Mouse (Mus musculus): ENCODE measurements around the gene Gnaz. TPM values are rescaled to one million over a fixed set of nuclear protein-coding genes. Genes with fewer than 3 reads are reported as not detected.
A peak's percentile ranks its signal among the peaks of the same experiment; 100 is the strongest.

Gene Gnaz
- total and polyA plus RNA-seq, 3 experiments, result 0.80 to 1.3 (median 1.0) TPM

DNA sequence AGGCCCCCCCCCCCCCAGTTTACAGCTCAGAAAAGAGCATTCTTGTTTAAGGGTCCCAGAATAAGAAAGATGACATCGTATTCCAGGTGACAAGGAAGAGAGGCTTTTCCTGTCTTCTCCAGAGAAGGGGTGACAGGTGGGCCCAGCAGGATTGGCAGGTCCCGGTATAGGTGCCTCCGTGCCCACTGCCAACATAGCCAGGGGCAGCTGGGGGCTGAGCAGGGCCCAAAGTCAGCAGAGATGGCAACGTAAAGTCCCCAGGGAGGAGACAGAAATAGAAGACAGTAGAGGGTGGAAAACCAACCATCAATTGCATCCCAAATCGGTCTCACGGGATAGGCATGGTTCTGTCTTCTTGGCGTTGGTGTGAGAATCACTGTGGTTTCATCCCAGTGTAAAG, 81.7 kb downstream of the Gnaz start:
- Histone ChIP-seq H3K4me1 (ENCODE audit: control insufficient read depth, insufficient read depth, low read length) (no peaks in the 10 kb centered on the region), H3K36me3 (ENCODE audit: control insufficient read depth, insufficient read depth, low read length) (no peaks in the 10 kb centered on the region), H3K27ac (no peak overlapping the region), H3K27me3 (ENCODE audit: control insufficient read depth, insufficient read depth, low read length) (no peaks in the 10 kb centered on the region), H3K9ac (ENCODE audit: low read depth, low read length) (no peak overlapping the region), H3K4me3 (no peak overlapping the region), H3K79me2 (replicated peaks; ENCODE audit: control insufficient read depth, insufficient read depth, low read length) (no peaks in the 10 kb centered on the region)
- intact Hi-C loops (cut with DNase I), result no loop called here
- no peak for DNase-seq
- TF ChIP-seq CTCF (IDR thresholded peaks at IDR 0.05), result no peak
- no peak for TF ChIP-seq POLR2A (IDR thresholded peaks at IDR 0.05; ENCODE audit: insufficient read depth, low read depth, low read length)
- TF ChIP-seq EP300 (IDR thresholded peaks at IDR 0.05; ENCODE audit: insufficient read depth, low read depth, low read length), result no peak
- 89% methylated on average over 7 of the region's 7 CpGs for WGBS

DNA sequence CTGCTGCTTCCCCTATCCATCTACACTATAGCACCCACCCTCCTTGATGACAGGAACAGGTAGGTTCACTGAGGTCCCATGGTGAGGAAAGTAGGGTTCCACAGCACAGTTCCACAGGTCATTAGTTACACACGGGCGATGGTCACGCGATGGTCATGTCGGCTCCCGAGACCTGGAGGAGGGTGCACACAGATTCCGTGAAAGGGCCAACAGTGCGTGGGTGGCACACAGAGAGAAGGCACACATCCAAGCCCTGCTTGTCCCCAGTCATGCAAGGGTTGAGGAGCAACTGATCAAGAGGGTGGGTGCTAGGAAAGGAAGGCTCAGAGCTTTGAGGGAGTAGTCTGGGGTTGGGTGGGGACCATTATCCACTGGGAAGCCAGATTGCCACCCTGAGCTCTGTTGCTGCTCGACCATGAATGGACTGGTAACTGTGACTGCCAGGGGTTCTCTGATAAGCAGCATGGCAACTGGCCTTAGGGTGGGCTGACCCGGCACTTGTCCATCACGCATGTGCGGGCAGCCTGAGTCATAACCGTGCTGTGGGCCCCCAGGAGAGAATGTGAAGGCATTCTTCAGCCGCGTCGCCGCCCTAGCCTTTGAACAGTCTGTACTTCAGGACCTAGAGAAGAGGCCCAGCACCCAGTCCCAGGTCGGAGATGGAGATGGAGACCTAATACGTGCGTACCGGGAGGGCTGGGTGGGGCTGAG, 84.5 kb downstream of the Gnaz start:
- Histone ChIP-seq H3K9ac (ENCODE audit: low read depth, low read length) (no peak overlapping the region), H3K4me3 (no peak overlapping the region), H3K79me2 (replicated peaks; ENCODE audit: control insufficient read depth, insufficient read depth, low read length) (no peaks in the 10 kb centered on the region), H3K27me3 (ENCODE audit: control insufficient read depth, insufficient read depth, low read length) (no peaks in the 10 kb centered on the region), H3K4me1 (ENCODE audit: control insufficient read depth, insufficient read depth, low read length) (peaks cover 2% of the 10 kb centered on the region; the same call in 1 of the 2 replicates), H3K27ac (no peak overlapping the region), H3K36me3 (ENCODE audit: control insufficient read depth, insufficient read depth, low read length) (no peaks in the 10 kb centered on the region)
- intact Hi-C loops (cut with DNase I), result no loop called here
- DNase-seq, result no peak
- TF ChIP-seq POLR2A (IDR thresholded peaks at IDR 0.05; ENCODE audit: insufficient read depth, low read depth, low read length) (no peak), EP300 (IDR thresholded peaks at IDR 0.05; ENCODE audit: insufficient read depth, low read depth, low read length) (no peak), CTCF (IDR thresholded peaks at IDR 0.05) (no peak)
- WGBS, result 88% methylated on average over 21 of the region's 21 CpGs

DNA sequence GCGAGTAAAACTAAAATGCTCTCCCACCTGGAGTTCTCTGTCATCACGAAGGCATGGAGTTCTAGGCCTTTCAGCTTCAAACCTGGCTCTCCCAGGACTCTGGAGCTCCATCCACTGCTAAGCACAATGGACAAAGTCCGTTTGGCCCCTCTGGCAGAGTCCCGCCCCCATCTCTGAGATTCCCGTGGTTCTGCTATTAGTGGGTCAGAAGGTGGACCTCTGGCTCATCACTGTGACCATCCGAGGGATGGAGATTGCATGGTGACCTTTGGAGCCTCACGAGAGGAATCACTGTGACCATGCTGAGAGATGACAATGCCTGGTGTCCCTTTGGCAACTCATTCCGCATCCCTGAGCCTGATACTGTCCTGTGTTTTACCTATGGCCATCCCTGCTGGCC, 85.9 kb downstream of the Gnaz start:
- TF ChIP-seq CTCF (IDR thresholded peaks at IDR 0.05), result no peak
- no peak for TF ChIP-seq EP300 (IDR thresholded peaks at IDR 0.05; ENCODE audit: insufficient read depth, low read depth, low read length)
- no peak for TF ChIP-seq POLR2A (IDR thresholded peaks at IDR 0.05; ENCODE audit: insufficient read depth, low read depth, low read length)
- H3K27me3 ChIP-seq (ENCODE audit: control insufficient read depth, insufficient read depth, low read length), result no peaks in the 10 kb centered on the region
- no peaks in the 10 kb centered on the region for H3K36me3 ChIP-seq (ENCODE audit: control insufficient read depth, insufficient read depth, low read length)
- no peak overlapping the region for H3K27ac ChIP-seq
- DNase-seq, result no peak
- peaks cover 2% of the 10 kb centered on the region; the same call in 1 of the 2 replicates for H3K4me1 ChIP-seq (ENCODE audit: control insufficient read depth, insufficient read depth, low read length)
- intact Hi-C loops (cut with DNase I), result no loop called here
- WGBS, result 88% methylated on average over 8 of the region's 8 CpGs
- H3K79me2 ChIP-seq (replicated peaks; ENCODE audit: control insufficient read depth, insufficient read depth, low read length), result no peaks in the 10 kb centered on the region
- H3K4me3 ChIP-seq, result no peak overlapping the region
- no peak overlapping the region for H3K9ac ChIP-seq (ENCODE audit: low read depth, low read length)

DNA sequence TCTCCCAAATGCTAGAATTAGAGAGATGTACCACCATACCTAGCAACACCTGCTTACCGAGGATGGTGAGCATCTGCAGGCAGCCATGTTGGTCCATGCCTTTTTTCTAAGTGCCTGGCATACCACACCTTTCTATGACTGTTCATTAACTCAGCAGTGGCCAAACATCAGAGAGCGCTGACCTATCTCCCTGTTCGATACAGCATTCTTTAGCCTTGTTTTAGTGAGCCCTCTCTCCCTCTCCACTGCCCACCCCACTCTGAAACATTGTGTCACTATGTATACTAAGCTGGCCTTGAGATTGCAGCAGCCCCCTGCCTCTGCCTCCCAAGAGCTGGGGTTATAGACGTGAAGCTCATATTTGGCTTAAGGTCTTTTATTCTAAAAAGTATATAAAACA, 86.7 kb downstream of the Gnaz start:
- Histone ChIP-seq H3K4me1 (ENCODE audit: control insufficient read depth, insufficient read depth, low read length) (peaks cover 2% of the 10 kb centered on the region; the same call in 1 of the 2 replicates), H3K79me2 (replicated peaks; ENCODE audit: control insufficient read depth, insufficient read depth, low read length) (no peaks in the 10 kb centered on the region), H3K4me3 (no peak overlapping the region), H3K36me3 (ENCODE audit: control insufficient read depth, insufficient read depth, low read length) (no peaks in the 10 kb centered on the region), H3K27ac (no peak overlapping the region), H3K27me3 (ENCODE audit: control insufficient read depth, insufficient read depth, low read length) (no peaks in the 10 kb centered on the region), H3K9ac (ENCODE audit: low read depth, low read length) (no peak overlapping the region)
- TF ChIP-seq POLR2A (IDR thresholded peaks at IDR 0.05; ENCODE audit: insufficient read depth, low read depth, low read length), result no peak
- TF ChIP-seq CTCF (IDR thresholded peaks at IDR 0.05), result no peak
- TF ChIP-seq EP300 (IDR thresholded peaks at IDR 0.05; ENCODE audit: insufficient read depth, low read depth, low read length), result no peak
- DNase-seq, result no peak
- intact Hi-C loops (cut with DNase I), result no loop called here
- 74% methylated on average over 4 of the region's 4 CpGs for WGBS

DNA sequence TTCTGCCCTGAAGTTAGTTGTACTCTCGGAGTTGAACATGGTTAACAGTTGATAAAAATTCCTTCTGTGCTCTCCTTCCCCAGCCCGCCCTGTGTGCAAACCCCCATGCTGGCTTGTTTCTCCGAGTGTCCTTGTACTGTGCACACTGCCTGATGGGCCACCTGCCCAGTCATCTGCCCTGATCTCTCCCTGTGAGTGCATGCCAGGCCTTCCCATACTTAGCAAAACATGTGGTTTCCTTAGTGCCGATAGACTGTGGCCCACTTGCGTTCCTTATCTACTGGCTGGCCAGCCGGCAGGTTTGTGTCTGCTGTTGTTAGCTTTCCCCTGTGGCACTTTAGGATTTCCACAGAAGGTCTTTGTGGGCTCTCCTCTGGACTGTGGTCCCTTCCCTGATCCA, 87.1 kb downstream of the Gnaz start:
- peaks cover 2% of the 10 kb centered on the region; the same call in 1 of the 2 replicates for H3K4me1 ChIP-seq (ENCODE audit: control insufficient read depth, insufficient read depth, low read length)
- H3K4me3 ChIP-seq, result no peak overlapping the region
- intact Hi-C loops (cut with DNase I), result no loop called here
- H3K9ac ChIP-seq (ENCODE audit: low read depth, low read length), result no peak overlapping the region
- peak; percentile 40 to 55 for DNase-seq
- no peaks in the 10 kb centered on the region for H3K79me2 ChIP-seq (replicated peaks; ENCODE audit: control insufficient read depth, insufficient read depth, low read length)
- WGBS, result 21% methylated on average over 6 of the region's 6 CpGs
- no peaks in the 10 kb centered on the region for H3K27me3 ChIP-seq (ENCODE audit: control insufficient read depth, insufficient read depth, low read length)
- TF ChIP-seq EP300 (IDR thresholded peaks at IDR 0.05; ENCODE audit: insufficient read depth, low read depth, low read length) (peak; percentile 71; the same call in 1 of the 2 replicates), CTCF (IDR thresholded peaks at IDR 0.05) (no peak), POLR2A (IDR thresholded peaks at IDR 0.05; ENCODE audit: insufficient read depth, low read depth, low read length) (no peak)
- no peaks in the 10 kb centered on the region for H3K36me3 ChIP-seq (ENCODE audit: control insufficient read depth, insufficient read depth, low read length)
- no peak overlapping the region for H3K27ac ChIP-seq

DNA sequence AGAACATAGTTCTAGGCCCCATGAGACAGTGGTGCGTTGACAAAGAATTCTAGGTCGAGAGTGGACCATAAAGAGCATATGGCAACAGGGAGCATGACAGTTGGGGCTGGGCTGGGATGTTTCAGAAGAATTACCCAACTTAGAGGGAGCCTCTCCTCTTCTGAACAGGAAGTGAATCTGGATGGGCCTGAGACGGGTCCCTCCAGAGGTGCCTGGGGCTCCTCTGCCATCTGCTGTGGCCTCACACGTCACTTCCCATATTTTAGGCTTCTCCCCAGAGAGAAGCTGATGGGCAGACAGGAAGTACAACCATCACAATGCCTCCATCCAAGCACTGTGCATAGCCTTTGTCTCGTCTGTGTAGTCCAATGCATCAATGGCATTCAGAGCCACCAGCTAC, 88.7 kb downstream of the Gnaz start:
- Histone ChIP-seq H3K36me3 (ENCODE audit: control insufficient read depth, insufficient read depth, low read length) (no peaks in the 10 kb centered on the region), H3K79me2 (replicated peaks; ENCODE audit: control insufficient read depth, insufficient read depth, low read length) (no peaks in the 10 kb centered on the region), H3K4me3 (no peak overlapping the region), H3K27ac (no peak overlapping the region), H3K4me1 (ENCODE audit: control insufficient read depth, insufficient read depth, low read length) (peaks cover 2% of the 10 kb centered on the region; the same call in 1 of the 2 replicates), H3K27me3 (ENCODE audit: control insufficient read depth, insufficient read depth, low read length) (no peaks in the 10 kb centered on the region), H3K9ac (ENCODE audit: low read depth, low read length) (no peak overlapping the region)
- intact Hi-C loops (cut with DNase I), result no loop called here
- WGBS, result 72% methylated on average over 5 of the region's 5 CpGs
- DNase-seq, result no peak
- TF ChIP-seq CTCF (IDR thresholded peaks at IDR 0.05), result no peak
- no peak for TF ChIP-seq POLR2A (IDR thresholded peaks at IDR 0.05; ENCODE audit: insufficient read depth, low read depth, low read length)
- no peak for TF ChIP-seq EP300 (IDR thresholded peaks at IDR 0.05; ENCODE audit: insufficient read depth, low read depth, low read length)

Data from heart, adult 2 months (tissue).